Mouse (Mus musculus) cerebellum, adult 2 months (tissue): Measurements from ENCODE around the gene Nfic.

Experiments used
- CTCF ChIP-seq: fragments of 200-500 bp; IDR thresholded peaks from 2 replicates; pipeline ENCODE4 v1.5.1; 2011; ENCODE audit warnings: low read depth, mild to moderate bottlenecking, control low read depth, low read length, moderate library complexity, borderline replicate concordance; ENCODE audit not compliant: insufficient read depth
- POLR2A ChIP-seq: fragments of 200-500 bp; IDR thresholded peaks from 2 replicates; pipeline ENCODE4 v1.6.1; 2011; ENCODE audit warnings: low read length, control low read depth, borderline replicate concordance; ENCODE audit not compliant: insufficient read depth

- no peak for TF ChIP-seq POLR2A
- peak; percentile 93 for TF ChIP-seq CTCF
These were observed 60.3 kb downstream of the Nfic start for GRCm38 (mm10) chr10:81395127-81395526.
